ENCODE assay signal across 8 mouse cellular contexts in genomic region chr2:25292856-25293255, GRCm38 (mm10). TPM values are rescaled to one million over a fixed set of nuclear protein-coding genes. Genes with fewer than 3 reads are reported as not detected.
A peak's percentile ranks its signal among the peaks of the same experiment; 100 is the strongest.
DNase-seq lines count a peak whose midpoint lies in the region; ATAC-seq lines count a peak whose summit lies in the region.

No protein-coding gene starts in this region.

- no peaks in the 10 kb centered on the region for H3K9me3 ChIP-seq in liver, embryonic 12.5 days (replicated peaks)
- no peaks in the 10 kb centered on the region for H3K9me3 ChIP-seq in midbrain, embryonic 14.5 days (ENCODE audit: control insufficient read depth, low read length)

- intact Hi-C loops in heart, postnatal 10 days (cut with DNase I), result loop anchor here (2.0 kb wide), 1 partner anchor 64 kb away; no protein-coding TSS in a partner anchor
- intact Hi-C loops in left cerebral cortex, postnatal 36 days (cut with DNase I), result loop anchor here (1.0 kb wide), 1 partner anchor 20 kb away; no protein-coding TSS in a partner anchor

- peaks cover 100% of the 10 kb centered on the region for H3K27me3 ChIP-seq in liver, embryonic 12.5 days (replicated peaks)
- H3K27me3 ChIP-seq in midbrain, embryonic 14.5 days (ENCODE audit: control insufficient read depth, insufficient read depth, low read length), result peaks cover 59% of the 10 kb centered on the region

- WGBS in liver, embryonic 12.5 days (ENCODE audit: insufficient replicate concordance), result 0% methylated on average over 1 of the region's 1 CpGs
- WGBS in midbrain, embryonic 14.5 days, result 0% methylated on average over 1 of the region's 1 CpGs

- peaks cover 11% of the 10 kb centered on the region for H3K4me1 ChIP-seq in liver, embryonic 12.5 days
- 0 out of 2 replicates have a peak, but pooled peaks cover 5% of the 10 kb centered on the region for H3K4me1 ChIP-seq in midbrain, embryonic 14.5 days (ENCODE audit: control insufficient read depth, insufficient read depth, low read length)

- H3K4me2 ChIP-seq in liver, embryonic 12.5 days, result no peak overlapping the region
- no peak overlapping the region for H3K4me2 ChIP-seq in midbrain, embryonic 14.5 days (ENCODE audit: low read length)

- DNase-seq in liver, result peak; percentile 77
- peak; percentile 66 for DNase-seq in adipocyte (ENCODE audit: low spot score)
- peak; percentile 85 for DNase-seq in embryo, embryonic 11 days
- peak; percentile 74 to 90 for DNase-seq in heart, postnatal 10 days
- peak; percentile 67 for DNase-seq in left cerebral cortex, postnatal 36 days (ENCODE audit: low spot score in 2 of 2)
- peak; percentile 83 for DNase-seq in midbrain, embryonic 14.5 days
- DNase-seq in testis, postnatal 14 days (ENCODE audit: low spot score), result peak; percentile 60

- no peak overlapping the region for H3K9ac ChIP-seq in liver, embryonic 12.5 days
- H3K9ac ChIP-seq in midbrain, embryonic 14.5 days (replicated peaks; ENCODE audit: low read length), result no peak overlapping the region

- ATAC-seq in liver, embryonic 12.5 days, result no peak
- ATAC-seq in midbrain, embryonic 14.5 days (ENCODE audit: low FRiP score, low TSS enrichment), result no peak

- H3K4me3 ChIP-seq in liver, embryonic 12.5 days, result no peak overlapping the region
- H3K4me3 ChIP-seq in midbrain, embryonic 14.5 days (replicated peaks; ENCODE audit: low read depth, low read length), result no peak overlapping the region

- no peaks in the 10 kb centered on the region for H3K36me3 ChIP-seq in liver, embryonic 12.5 days
- H3K36me3 ChIP-seq in midbrain, embryonic 14.5 days (ENCODE audit: control insufficient read depth, insufficient read depth, low read length), result 0 out of 2 replicates have a peak, but pooled peaks cover 7% of the 10 kb centered on the region

- no peak overlapping the region for H3K27ac ChIP-seq in liver, embryonic 12.5 days
- no peak overlapping the region for H3K27ac ChIP-seq in midbrain, embryonic 14.5 days (replicated peaks; ENCODE audit: low read depth, low read length)

RNA-seq across cellular contexts. Expression of gene Lrrc26, which starts 3.1 kb away (rescaled TPM):
- polyA plus RNA-seq in liver, embryonic 12.5 days (2016; fragmentation: Nextera tagmentation; extraction: Ambion mirVana), result not detected in 2 replicates
- total RNA-seq in heart, postnatal 10 days (2021), result not detected
- total RNA-seq in left cerebral cortex, postnatal 36 days (2021), result not detected
- polyA plus RNA-seq in midbrain, embryonic 14.5 days (2014; fragmentation: Nextera tagmentation; extraction: Ambion mirVana), result 0.30 TPM in 1 of 2 replicates, not detected in the other

RNA-seq across cellular contexts. Expression of gene Tmem210, which starts 4.9 kb away (rescaled TPM):
- not detected in 2 replicates for polyA plus RNA-seq in liver, embryonic 12.5 days (2016; fragmentation: Nextera tagmentation; extraction: Ambion mirVana)
- not detected for total RNA-seq in heart, postnatal 10 days (2021)
- not detected for total RNA-seq in left cerebral cortex, postnatal 36 days (2021)
- polyA plus RNA-seq in midbrain, embryonic 14.5 days (2014; fragmentation: Nextera tagmentation; extraction: Ambion mirVana), result not detected in 2 replicates

RNA-seq across cellular contexts. Expression of gene Anapc2, which starts 20.6 kb away (rescaled TPM):
- polyA plus RNA-seq in liver, embryonic 12.5 days (2016; fragmentation: Nextera tagmentation; extraction: Ambion mirVana), result 63.6 and 65.3 TPM in 2 replicates
- 10 to 100 TPM; 48.6 to 54.0 TPM for total RNA-seq in heart, postnatal 10 days (2021)
- 10 to 100 TPM; 78.9 to 82.8 TPM for total RNA-seq in left cerebral cortex, postnatal 36 days (2021)
- polyA plus RNA-seq in midbrain, embryonic 14.5 days (2014; fragmentation: Nextera tagmentation; extraction: Ambion mirVana), result 112 and 117 TPM in 2 replicates

RNA-seq across cellular contexts. Expression of gene Ssna1, which starts 20.6 kb away (rescaled TPM):
- 164 and 179 TPM in 2 replicates for polyA plus RNA-seq in liver, embryonic 12.5 days (2016; fragmentation: Nextera tagmentation; extraction: Ambion mirVana)
- total RNA-seq in heart, postnatal 10 days (2021), result 10 to 100 TPM; 49.4 to 55.2 TPM
- total RNA-seq in left cerebral cortex, postnatal 36 days (2021), result 10 to 100 TPM; 60.1 to 68.3 TPM
- 196 TPM in 2 replicates for polyA plus RNA-seq in midbrain, embryonic 14.5 days (2014; fragmentation: Nextera tagmentation; extraction: Ambion mirVana)

RNA-seq across cellular contexts. Expression of gene Grin1, which starts 26.1 kb away (rescaled TPM):
- polyA plus RNA-seq in liver, embryonic 12.5 days (2016; fragmentation: Nextera tagmentation; extraction: Ambion mirVana), result 0.24 and 0.41 TPM in 2 replicates
- not detected for total RNA-seq in heart, postnatal 10 days (2021)
- 100 to 1,000 TPM; 451 to 471 TPM for total RNA-seq in left cerebral cortex, postnatal 36 days (2021)
- 40.5 and 41.3 TPM in 2 replicates for polyA plus RNA-seq in midbrain, embryonic 14.5 days (2014; fragmentation: Nextera tagmentation; extraction: Ambion mirVana)
